ENCODE assay signal across 9 mouse cellular contexts in the genomic region with DNA sequence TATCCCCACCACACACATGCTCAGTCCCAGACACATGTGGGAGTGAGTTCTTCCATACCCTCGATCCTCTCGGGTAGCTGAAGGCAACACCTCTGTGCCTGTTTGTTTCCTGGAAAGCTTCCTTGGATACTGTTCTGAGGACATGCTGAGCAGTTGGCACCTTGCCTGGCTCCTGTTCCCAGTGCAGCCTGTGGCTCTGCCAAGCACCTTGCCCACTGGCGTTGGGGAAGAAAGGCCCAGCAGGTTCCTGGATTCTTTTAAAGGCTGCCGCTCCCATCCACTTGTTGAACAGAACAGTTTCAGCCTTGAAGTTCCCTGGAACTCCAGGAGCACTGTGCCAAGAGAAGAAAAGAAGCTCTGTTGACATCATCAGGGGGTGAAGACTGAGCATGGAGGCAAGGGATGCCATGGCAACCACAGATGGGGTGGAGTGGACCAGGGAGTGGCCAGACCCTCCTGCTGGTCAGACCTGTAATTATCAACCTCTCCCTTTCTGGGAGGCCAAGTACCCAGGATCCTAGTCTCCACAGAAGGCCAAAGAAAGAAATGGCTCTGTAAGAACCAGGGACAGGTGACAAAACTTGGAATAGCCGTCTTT.
DNase-seq lines count a peak whose midpoint lies in the region; ATAC-seq lines count a peak whose summit lies in the region.
"Had no signal": no experiment of that assay in that cellular context is flagged by ENCODE, and none has a peak within 500 bp of the region (broad histone marks: within the 10 kb centered on the region; RNA-seq: fewer than 3 reads in every experiment).

No protein-coding gene starts in this region.

- no peak overlapping the region for H3K27ac ChIP-seq in forebrain, embryonic 14.5 days (ENCODE audit: low read depth, low read length)
- H3K27ac ChIP-seq in forebrain, embryonic 11.5 days (ENCODE audit: low read depth, low read length), result no peak overlapping the region
- no peak overlapping the region for H3K27ac ChIP-seq in neural tube, embryonic 13.5 days (replicated peaks)
- H3K27ac ChIP-seq in neural tube, embryonic 14.5 days (ENCODE audit: low read depth, low read length), result no peak overlapping the region
- H3K27ac ChIP-seq: liver, embryonic 14.5 days had no signal

- peak; percentile 65 for DNase-seq in forebrain, embryonic 14.5 days (ENCODE audit: low spot score)
- DNase-seq in forebrain, embryonic 11.5 days (ENCODE audit: low spot score), result no peak
- DNase-seq in neural tube, embryonic 10.5 days (ENCODE audit: extremely low spot score, low spot score), result no peak
- peak; percentile 67 for DNase-seq in kidney, postnatal 10 days
- DNase-seq in spleen, adult 12 weeks (ENCODE audit: low spot score), result no peak
- DNase-seq in liver, result no peak

- WGBS in forebrain, embryonic 14.5 days, result 29% methylated on average over 5 of the region's 5 CpGs
- WGBS in forebrain, embryonic 11.5 days, result 72% methylated on average over 5 of the region's 5 CpGs
- WGBS in neural tube, embryonic 13.5 days, result 65% methylated on average over 5 of the region's 5 CpGs
- 56% methylated on average over 5 of the region's 5 CpGs for WGBS in neural tube, embryonic 14.5 days

- H3K4me2 ChIP-seq in forebrain, embryonic 14.5 days (ENCODE audit: low read length), result no peak overlapping the region
- no peak overlapping the region for H3K4me2 ChIP-seq in forebrain, embryonic 11.5 days (ENCODE audit: low read depth, low read length, severe bottlenecking)
- no peak overlapping the region for H3K4me2 ChIP-seq in neural tube, embryonic 13.5 days
- H3K4me2 ChIP-seq in neural tube, embryonic 14.5 days (ENCODE audit: low read depth, low read length), result no peak overlapping the region

- H3K4me3 ChIP-seq in forebrain, embryonic 14.5 days (ENCODE audit: low read depth, low read length), result no peak overlapping the region
- no peak overlapping the region for H3K4me3 ChIP-seq in forebrain, embryonic 11.5 days (ENCODE audit: low read depth, low read length)
- H3K4me3 ChIP-seq in neural tube, embryonic 13.5 days, result no peak overlapping the region
- no peak overlapping the region for H3K4me3 ChIP-seq in neural tube, embryonic 14.5 days (ENCODE audit: low read depth, low read length)

- H3K36me3 ChIP-seq in forebrain, embryonic 14.5 days (ENCODE audit: control insufficient read depth, insufficient read depth, low read length), result no peaks in the 10 kb centered on the region
- no peaks in the 10 kb centered on the region for H3K36me3 ChIP-seq in forebrain, embryonic 11.5 days (ENCODE audit: control insufficient read depth, insufficient read depth, low read length)
- no peaks in the 10 kb centered on the region for H3K36me3 ChIP-seq in neural tube, embryonic 13.5 days
- no peaks in the 10 kb centered on the region for H3K36me3 ChIP-seq in neural tube, embryonic 14.5 days (ENCODE audit: control insufficient read depth, insufficient read depth, low read length)

- peak; percentile 46; the same call in 1 of the 2 replicates for ATAC-seq in forebrain, embryonic 14.5 days
- no peak for ATAC-seq in forebrain, embryonic 11.5 days (replicated peaks; ENCODE audit: low FRiP score)
- peak; percentile 80 for ATAC-seq in neural tube, embryonic 13.5 days (ENCODE audit: low read depth)
- ATAC-seq in neural tube, embryonic 14.5 days (ENCODE audit: low read depth), result peak; percentile 56; the same call in 1 of the 2 replicates

- no peaks in the 10 kb centered on the region for H3K9me3 ChIP-seq in forebrain, embryonic 14.5 days (replicated peaks; ENCODE audit: control insufficient read depth, low read length)
- no peaks in the 10 kb centered on the region for H3K9me3 ChIP-seq in forebrain, embryonic 11.5 days (ENCODE audit: control insufficient read depth, low read length)
- no peaks in the 10 kb centered on the region for H3K9me3 ChIP-seq in neural tube, embryonic 13.5 days
- no peaks in the 10 kb centered on the region for H3K9me3 ChIP-seq in neural tube, embryonic 14.5 days (ENCODE audit: control insufficient read depth, low read length)

- H3K27me3 ChIP-seq in forebrain, embryonic 14.5 days (replicated peaks; ENCODE audit: control insufficient read depth, insufficient read depth, low read length), result no peaks in the 10 kb centered on the region
- no peaks in the 10 kb centered on the region; the same call in 1 of the 2 replicates for H3K27me3 ChIP-seq in forebrain, embryonic 11.5 days (ENCODE audit: control insufficient read depth, insufficient read depth, low read length)
- no peaks in the 10 kb centered on the region for H3K27me3 ChIP-seq in neural tube, embryonic 13.5 days
- no peaks in the 10 kb centered on the region for H3K27me3 ChIP-seq in neural tube, embryonic 14.5 days (ENCODE audit: control insufficient read depth, insufficient read depth, low read length)

- H3K4me1 ChIP-seq in forebrain, embryonic 14.5 days (ENCODE audit: control insufficient read depth, insufficient read depth, low read length), result no peaks in the 10 kb centered on the region; the same call in 1 of the 2 replicates
- peaks cover 5% of the 10 kb centered on the region; the same call in 1 of the 2 replicates for H3K4me1 ChIP-seq in forebrain, embryonic 11.5 days (replicated peaks; ENCODE audit: control insufficient read depth, insufficient read depth, low read length)
- H3K4me1 ChIP-seq in neural tube, embryonic 13.5 days (replicated peaks), result peaks cover 17% of the 10 kb centered on the region
- 0 out of 2 replicates have a peak, but pooled peaks cover 2% of the 10 kb centered on the region for H3K4me1 ChIP-seq in neural tube, embryonic 14.5 days (ENCODE audit: control insufficient read depth, insufficient read depth, low read length)

- H3K9ac ChIP-seq in forebrain, embryonic 14.5 days (ENCODE audit: low read length), result no peak overlapping the region
- no peak overlapping the region for H3K9ac ChIP-seq in forebrain, embryonic 11.5 days (ENCODE audit: low read length)
- no peak overlapping the region for H3K9ac ChIP-seq in neural tube, embryonic 13.5 days
- H3K9ac ChIP-seq in neural tube, embryonic 14.5 days (replicated peaks; ENCODE audit: low read depth, low read length), result no peak overlapping the region
- H3K9ac ChIP-seq: liver, embryonic 14.5 days had no signal

Comparison
In these comparisons a context has a peak if more than half of its experiments do, and no peak if none do; other contexts are left out.
1. DNase-seq: peak in forebrain, embryonic 14.5 days (single experiment) and kidney, postnatal 10 days (single experiment); none in forebrain, embryonic 11.5 days (single experiment), neural tube, embryonic 10.5 days (single experiment), spleen, adult 12 weeks (single experiment) and liver (single experiment).